Mouse (Mus musculus): ENCODE measurements around the gene Apoc3. TPM values are rescaled to one million over a fixed set of nuclear protein-coding genes. Genes with fewer than 3 reads are reported as not detected.
A peak's percentile ranks its signal among the peaks of the same experiment; 100 is the strongest.

The Apoc3 gene
- polyA plus RNA-seq, 1 experiment from 2014 or later = not detected

GRCm38 (mm10) chr9:46210473-46210872 lies 25.0 kb downstream of the Apoc3 start:
- Histone ChIP-seq H3K36me3 (ENCODE audit: control insufficient read depth, insufficient read depth, low read length) (peaks cover 11% of the 10 kb centered on the region), H3K4me2 (no peak overlapping the region), H3K4me3 (ENCODE audit: low read depth, low read length) (no peak overlapping the region), H3K27me3 (ENCODE audit: control insufficient read depth, insufficient read depth, low read length) (no peaks in the 10 kb centered on the region), H3K27ac (ENCODE audit: low read depth, low read length) (no peak overlapping the region), H3K4me1 (ENCODE audit: control insufficient read depth, insufficient read depth, low read length) (peaks cover 16% of the 10 kb centered on the region), H3K9ac (ENCODE audit: low read depth, low read length) (no peak overlapping the region), H3K9me3 (replicated peaks; ENCODE audit: control insufficient read depth, low read length) (no peaks in the 10 kb centered on the region)
- 90% methylated on average over 12 of the region's 12 CpGs for WGBS (ENCODE audit: insufficient replicate concordance)
- ATAC-seq (replicated peaks; ENCODE audit: insufficient number of reproducible peaks, low FRiP score, low TSS enrichment) = no peak

GRCm38 (mm10) chr9:46208401-46208974 lies 26.9 kb downstream of the Apoc3 start:
- Histone ChIP-seq H3K9me3 (replicated peaks; ENCODE audit: control insufficient read depth, low read length) (no peaks in the 10 kb centered on the region), H3K27me3 (ENCODE audit: control insufficient read depth, insufficient read depth, low read length) (no peaks in the 10 kb centered on the region), H3K36me3 (ENCODE audit: control insufficient read depth, insufficient read depth, low read length) (peaks cover 11% of the 10 kb centered on the region), H3K9ac (ENCODE audit: low read depth, low read length) (no peak overlapping the region), H3K4me1 (ENCODE audit: control insufficient read depth, insufficient read depth, low read length) (peaks cover 5% of the 10 kb centered on the region), H3K4me2 (no peak overlapping the region), H3K4me3 (ENCODE audit: low read depth, low read length) (no peak overlapping the region), H3K27ac (ENCODE audit: low read depth, low read length) (no peak overlapping the region)
- WGBS (ENCODE audit: insufficient replicate concordance) = 85% methylated on average over 13 of the region's 13 CpGs
- ATAC-seq (replicated peaks; ENCODE audit: insufficient number of reproducible peaks, low FRiP score, low TSS enrichment) = no peak

GRCm38 (mm10) chr9:46207501-46207869 lies 28.0 kb downstream of the Apoc3 start:
- Histone ChIP-seq H3K4me1 (ENCODE audit: control insufficient read depth, insufficient read depth, low read length) (peaks cover 10% of the 10 kb centered on the region), H3K9ac (ENCODE audit: low read depth, low read length) (no peak overlapping the region), H3K4me2 (no peak overlapping the region), H3K36me3 (ENCODE audit: control insufficient read depth, insufficient read depth, low read length) (peaks cover 11% of the 10 kb centered on the region), H3K27me3 (ENCODE audit: control insufficient read depth, insufficient read depth, low read length) (no peaks in the 10 kb centered on the region), H3K4me3 (ENCODE audit: low read depth, low read length) (no peak overlapping the region), H3K9me3 (replicated peaks; ENCODE audit: control insufficient read depth, low read length) (no peaks in the 10 kb centered on the region), H3K27ac (ENCODE audit: low read depth, low read length) (no peak overlapping the region)
- no peak for ATAC-seq (replicated peaks; ENCODE audit: insufficient number of reproducible peaks, low FRiP score, low TSS enrichment)
- whole genome bisulfite sequencing (ENCODE audit: insufficient replicate concordance) = 78% methylated on average over 6 of the region's 6 CpGs

- no peak overlapping the region for H3K9ac ChIP-seq (ENCODE audit: low read depth, low read length)
- no peak overlapping the region for H3K27ac ChIP-seq (ENCODE audit: low read depth, low read length)
- no peaks in the 10 kb centered on the region for H3K27me3 ChIP-seq (ENCODE audit: control insufficient read depth, insufficient read depth, low read length)
- no peak overlapping the region for H3K4me2 ChIP-seq
- 49% methylated on average over 10 of the region's 10 CpGs for WGBS (ENCODE audit: insufficient replicate concordance)
- H3K4me1 ChIP-seq (ENCODE audit: control insufficient read depth, insufficient read depth, low read length) = peaks cover 10% of the 10 kb centered on the region
- H3K36me3 ChIP-seq (ENCODE audit: control insufficient read depth, insufficient read depth, low read length) = peaks cover 12% of the 10 kb centered on the region
- no peak overlapping the region for H3K4me3 ChIP-seq (ENCODE audit: low read depth, low read length)
- H3K9me3 ChIP-seq (replicated peaks; ENCODE audit: control insufficient read depth, low read length) = no peaks in the 10 kb centered on the region
- ATAC-seq (replicated peaks; ENCODE audit: insufficient number of reproducible peaks, low FRiP score, low TSS enrichment) = no peak
Measured at GRCm38 (mm10) chr9:46206834-46207500, 28.5 kb downstream of the Apoc3 start.

GRCm38 (mm10) chr9:46199609-46200008 lies 35.8 kb downstream of the Apoc3 start:
- no peaks in the 10 kb centered on the region for H3K9me3 ChIP-seq (replicated peaks; ENCODE audit: control insufficient read depth, low read length)
- no peak overlapping the region for H3K9ac ChIP-seq (ENCODE audit: low read depth, low read length)
- ATAC-seq (replicated peaks; ENCODE audit: insufficient number of reproducible peaks, low FRiP score, low TSS enrichment) = no peak
- no peaks in the 10 kb centered on the region for H3K27me3 ChIP-seq (ENCODE audit: control insufficient read depth, insufficient read depth, low read length)
- no peak overlapping the region for H3K27ac ChIP-seq (ENCODE audit: low read depth, low read length)
- H3K4me3 ChIP-seq (ENCODE audit: low read depth, low read length) = no peak overlapping the region
- peaks cover 33% of the 10 kb centered on the region for H3K4me1 ChIP-seq (ENCODE audit: control insufficient read depth, insufficient read depth, low read length)
- no peak overlapping the region for H3K4me2 ChIP-seq
- peaks cover 14% of the 10 kb centered on the region for H3K36me3 ChIP-seq (ENCODE audit: control insufficient read depth, insufficient read depth, low read length)
- whole genome bisulfite sequencing (ENCODE audit: insufficient replicate concordance) = 80% methylated on average over 2 of the region's 2 CpGs

- no peak overlapping the region for H3K4me3 ChIP-seq (ENCODE audit: low read depth, low read length)
- WGBS (ENCODE audit: insufficient replicate concordance) = 72% methylated on average over 7 of the region's 7 CpGs
- H3K9me3 ChIP-seq (replicated peaks; ENCODE audit: control insufficient read depth, low read length) = no peaks in the 10 kb centered on the region
- no peak overlapping the region for H3K4me2 ChIP-seq
- no peaks in the 10 kb centered on the region for H3K27me3 ChIP-seq (ENCODE audit: control insufficient read depth, insufficient read depth, low read length)
- no peak overlapping the region for H3K27ac ChIP-seq (ENCODE audit: low read depth, low read length)
- peaks cover 33% of the 10 kb centered on the region for H3K4me1 ChIP-seq (ENCODE audit: control insufficient read depth, insufficient read depth, low read length)
- peaks cover 14% of the 10 kb centered on the region for H3K36me3 ChIP-seq (ENCODE audit: control insufficient read depth, insufficient read depth, low read length)
- H3K9ac ChIP-seq (ENCODE audit: low read depth, low read length) = no peak overlapping the region
- ATAC-seq (replicated peaks; ENCODE audit: insufficient number of reproducible peaks, low FRiP score, low TSS enrichment) = no peak
Measured at GRCm38 (mm10) chr9:46198936-46199335, 36.5 kb downstream of the Apoc3 start.

- Histone ChIP-seq H3K9me3 (replicated peaks; ENCODE audit: control insufficient read depth, low read length) (no peaks in the 10 kb centered on the region), H3K36me3 (ENCODE audit: control insufficient read depth, insufficient read depth, low read length) (peaks cover 14% of the 10 kb centered on the region), H3K4me2 (no peak overlapping the region), H3K27ac (ENCODE audit: low read depth, low read length) (peak overlapping the region; percentile 57), H3K4me1 (ENCODE audit: control insufficient read depth, insufficient read depth, low read length) (peaks cover 33% of the 10 kb centered on the region), H3K9ac (ENCODE audit: low read depth, low read length) (no peak overlapping the region), H3K27me3 (ENCODE audit: control insufficient read depth, insufficient read depth, low read length) (no peaks in the 10 kb centered on the region), H3K4me3 (ENCODE audit: low read depth, low read length) (no peak overlapping the region)
- WGBS (ENCODE audit: insufficient replicate concordance) = 61% methylated on average over 9 of the region's 9 CpGs
- no peak for ATAC-seq (replicated peaks; ENCODE audit: insufficient number of reproducible peaks, low FRiP score, low TSS enrichment)
Measured at GRCm38 (mm10) chr9:46198461-46198860, 37.0 kb downstream of the Apoc3 start.

- peak; percentile 44; the same call in 1 of the 2 replicates for ATAC-seq (replicated peaks; ENCODE audit: insufficient number of reproducible peaks, low FRiP score, low TSS enrichment)
- Histone ChIP-seq H3K27me3 (ENCODE audit: control insufficient read depth, insufficient read depth, low read length) (no peaks in the 10 kb centered on the region), H3K27ac (ENCODE audit: low read depth, low read length) (peak overlapping the region; percentile 43), H3K4me2 (peak overlapping the region; percentile 44), H3K9me3 (replicated peaks; ENCODE audit: control insufficient read depth, low read length) (no peaks in the 10 kb centered on the region), H3K36me3 (ENCODE audit: control insufficient read depth, insufficient read depth, low read length) (peaks cover 11% of the 10 kb centered on the region), H3K4me3 (ENCODE audit: low read depth, low read length) (no peak overlapping the region), H3K4me1 (ENCODE audit: control insufficient read depth, insufficient read depth, low read length) (peaks cover 28% of the 10 kb centered on the region), H3K9ac (ENCODE audit: low read depth, low read length) (no peak overlapping the region)
- WGBS (ENCODE audit: insufficient replicate concordance) = 27% methylated on average over 12 of the region's 12 CpGs
Measured at GRCm38 (mm10) chr9:46196699-46197169, 38.7 kb downstream of the Apoc3 start.

- ATAC-seq (replicated peaks; ENCODE audit: insufficient number of reproducible peaks, low FRiP score, low TSS enrichment) = no peak
- Histone ChIP-seq H3K4me1 (ENCODE audit: control insufficient read depth, insufficient read depth, low read length) (peaks cover 30% of the 10 kb centered on the region), H3K4me3 (ENCODE audit: low read depth, low read length) (no peak overlapping the region), H3K9me3 (replicated peaks; ENCODE audit: control insufficient read depth, low read length) (no peaks in the 10 kb centered on the region), H3K36me3 (ENCODE audit: control insufficient read depth, insufficient read depth, low read length) (peaks cover 11% of the 10 kb centered on the region), H3K4me2 (no peak overlapping the region), H3K27me3 (ENCODE audit: control insufficient read depth, insufficient read depth, low read length) (no peaks in the 10 kb centered on the region), H3K27ac (ENCODE audit: low read depth, low read length) (no peak overlapping the region), H3K9ac (ENCODE audit: low read depth, low read length) (no peak overlapping the region)
- WGBS (ENCODE audit: insufficient replicate concordance) = 86% methylated on average over 8 of the region's 9 CpGs
Measured at GRCm38 (mm10) chr9:46194809-46195208, 40.6 kb downstream of the Apoc3 start.

Measured in heart, embryonic 11.5 days (tissue).